Mouse (Mus musculus): ENCODE results near the gene Otulin.

The Otulin gene

DNA sequence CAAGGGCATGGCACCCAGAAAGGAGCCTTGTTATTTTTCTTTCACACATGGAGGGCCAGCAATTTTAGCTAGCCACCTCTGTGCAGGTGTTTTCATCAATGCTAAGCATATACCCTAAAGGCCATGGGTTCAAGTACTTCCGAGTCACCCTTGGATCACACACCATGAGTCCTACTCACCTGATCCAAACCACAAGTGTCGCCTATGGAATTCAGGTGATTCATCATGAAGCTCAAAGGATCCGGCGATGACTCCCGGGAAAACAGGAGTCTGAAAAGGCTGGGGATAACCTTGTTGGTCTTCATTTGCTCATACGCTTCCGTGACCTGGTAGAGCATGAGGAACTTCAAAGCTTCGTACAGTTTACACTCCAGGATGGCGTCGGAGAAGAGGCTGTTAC, 27.4 kb upstream of the Otulin start:
- DNase-seq (ENCODE audit: low read depth, low spot score), result no peak

DNA sequence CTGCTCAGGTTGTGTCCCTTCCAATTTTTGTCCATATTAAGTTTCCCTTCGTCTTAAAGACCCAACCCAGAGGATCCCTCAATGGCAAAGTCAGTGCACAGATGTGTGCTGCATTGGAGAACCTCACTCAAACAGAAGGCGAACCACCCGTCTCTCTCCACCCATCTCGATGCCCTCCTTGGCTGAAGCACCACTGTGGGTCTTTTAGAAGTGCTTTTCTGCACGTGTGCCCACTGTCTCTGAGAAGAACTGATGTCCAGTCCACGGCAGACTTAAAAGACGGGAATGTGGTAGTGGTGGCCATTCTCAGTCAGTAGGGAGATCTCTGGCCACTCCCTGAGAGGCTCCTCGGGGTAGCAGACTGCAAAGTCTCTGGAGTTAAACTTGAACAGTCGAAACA, 26.1 kb upstream of the Otulin start:
- no peak for DNase-seq (ENCODE audit: low read depth, low spot score)

DNA sequence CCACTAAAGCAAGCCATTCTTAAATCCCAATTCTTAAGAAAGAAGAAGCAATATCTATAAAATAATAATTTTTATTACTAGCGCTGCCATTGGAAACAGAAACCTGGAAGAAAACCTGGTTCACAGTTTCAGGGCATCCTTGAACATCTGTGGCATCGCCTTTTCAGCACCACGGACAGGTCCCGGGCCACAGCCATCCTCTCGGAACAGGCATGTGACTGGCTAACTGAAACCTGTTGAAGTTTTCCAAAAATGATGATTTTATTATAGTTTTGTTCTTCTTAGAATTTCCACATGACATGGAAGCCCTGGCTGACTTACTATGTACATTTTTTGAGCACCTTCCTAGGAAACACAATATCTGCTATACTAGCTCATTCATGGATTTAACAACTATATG, 24.5 kb upstream of the Otulin start:
- peak; percentile 44 for DNase-seq (ENCODE audit: low read depth, low spot score)

DNA sequence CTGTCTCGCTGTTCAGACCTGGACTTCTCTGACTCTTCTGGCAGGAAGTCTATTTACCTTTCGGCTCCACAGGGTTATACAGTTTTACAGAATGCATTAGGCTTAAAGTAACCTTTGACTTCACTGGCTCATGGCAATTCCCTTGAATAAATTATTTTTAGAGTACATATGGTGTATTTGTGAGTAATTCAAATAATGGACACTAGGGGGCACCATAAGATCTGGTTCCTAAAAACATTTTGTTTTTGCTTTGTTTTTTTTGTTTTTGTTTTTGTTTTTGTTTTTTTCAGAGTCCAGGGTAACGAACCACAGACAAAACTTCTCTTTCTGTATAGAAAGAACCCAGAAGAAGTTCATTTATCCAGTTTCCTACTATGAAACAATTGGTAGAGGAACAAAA, 17.2 kb upstream of the Otulin start:
- no peak for DNase-seq (ENCODE audit: low read depth, low spot score)

DNA sequence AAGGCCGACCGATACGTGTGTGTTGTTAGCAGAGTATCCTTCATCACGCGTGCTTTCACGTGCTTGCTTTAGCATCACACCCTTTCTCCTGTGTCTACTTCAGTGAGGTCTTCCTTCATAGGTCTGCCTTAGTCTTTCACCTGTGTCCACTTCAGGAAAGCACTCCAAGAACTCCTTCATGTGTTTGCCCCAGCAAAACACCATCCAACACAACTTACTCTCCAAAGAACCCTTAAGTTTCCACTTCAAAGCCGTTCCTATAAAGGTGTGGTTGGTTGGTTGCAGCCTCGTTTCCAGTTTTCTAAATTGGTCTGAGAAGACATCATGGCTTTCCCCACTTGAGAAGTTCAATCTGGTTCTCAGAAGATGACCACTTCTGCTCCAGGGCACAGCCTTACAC, 16.2 kb upstream of the Otulin start:
- no peak for DNase-seq (ENCODE audit: low read depth, low spot score)

DNA sequence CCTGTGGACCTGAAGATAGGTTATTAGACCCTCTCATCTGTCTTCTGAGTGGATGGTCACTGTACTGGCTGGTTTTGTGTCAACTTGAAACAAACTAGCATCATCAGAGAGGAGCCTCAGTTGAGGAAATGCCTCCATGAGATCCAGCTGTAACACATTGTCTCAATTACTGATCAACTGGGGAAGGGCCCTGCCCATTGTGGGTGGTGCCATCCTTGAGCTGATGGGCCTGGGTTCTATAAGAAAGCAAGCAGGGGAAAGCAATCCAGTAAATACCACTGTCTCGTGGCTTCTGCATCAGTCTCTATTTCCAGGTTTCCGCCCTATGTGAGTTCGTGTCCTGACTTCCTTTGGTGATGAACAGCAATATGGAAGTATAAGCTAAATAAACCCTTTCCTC, 14.8 kb upstream of the Otulin start:
- DNase-seq (ENCODE audit: low read depth, low spot score), result no peak

DNA sequence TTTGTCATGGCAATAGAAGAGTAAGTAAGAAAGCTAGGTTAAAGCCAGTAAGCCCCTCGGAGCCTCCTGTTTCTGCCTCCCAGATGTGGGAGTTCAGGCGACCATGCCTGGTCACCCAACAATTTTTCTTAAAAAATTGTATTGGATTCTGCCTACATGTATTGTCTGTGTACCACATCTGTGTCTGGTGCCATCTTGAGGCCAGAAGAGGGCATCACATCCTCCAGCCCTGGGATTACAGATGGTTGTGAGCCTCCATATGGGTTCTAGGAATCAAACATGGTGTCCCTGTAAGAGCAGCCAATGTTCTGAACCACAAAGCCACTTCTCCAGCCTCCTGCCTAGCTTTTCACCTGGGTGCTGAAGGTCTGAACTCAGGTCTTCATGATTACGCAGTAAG, 12.4 kb upstream of the Otulin start:
- DNase-seq (ENCODE audit: low read depth, low spot score), result no peak

DNA sequence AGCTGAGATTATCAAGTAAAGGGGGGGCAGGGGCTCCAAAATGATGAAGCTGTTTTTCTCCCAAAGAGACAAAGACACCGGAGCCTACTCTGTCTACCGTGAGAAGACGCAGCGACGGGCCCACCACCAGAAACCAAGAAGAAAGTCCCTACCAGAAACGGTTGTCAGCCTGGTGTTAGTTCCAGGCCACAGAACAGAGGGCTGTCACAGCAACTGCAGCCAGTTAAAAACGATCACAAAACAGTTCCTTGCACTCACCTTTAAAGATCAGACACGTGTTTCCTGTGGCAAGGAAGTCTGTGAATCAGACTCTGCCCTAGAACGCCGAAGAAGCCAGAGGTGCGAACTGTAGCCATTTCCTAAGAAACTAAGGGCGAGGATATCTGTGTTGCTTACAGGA, 10.7 kb upstream of the Otulin start:
- DNase-seq (ENCODE audit: low read depth, low spot score), result no peak

DNA sequence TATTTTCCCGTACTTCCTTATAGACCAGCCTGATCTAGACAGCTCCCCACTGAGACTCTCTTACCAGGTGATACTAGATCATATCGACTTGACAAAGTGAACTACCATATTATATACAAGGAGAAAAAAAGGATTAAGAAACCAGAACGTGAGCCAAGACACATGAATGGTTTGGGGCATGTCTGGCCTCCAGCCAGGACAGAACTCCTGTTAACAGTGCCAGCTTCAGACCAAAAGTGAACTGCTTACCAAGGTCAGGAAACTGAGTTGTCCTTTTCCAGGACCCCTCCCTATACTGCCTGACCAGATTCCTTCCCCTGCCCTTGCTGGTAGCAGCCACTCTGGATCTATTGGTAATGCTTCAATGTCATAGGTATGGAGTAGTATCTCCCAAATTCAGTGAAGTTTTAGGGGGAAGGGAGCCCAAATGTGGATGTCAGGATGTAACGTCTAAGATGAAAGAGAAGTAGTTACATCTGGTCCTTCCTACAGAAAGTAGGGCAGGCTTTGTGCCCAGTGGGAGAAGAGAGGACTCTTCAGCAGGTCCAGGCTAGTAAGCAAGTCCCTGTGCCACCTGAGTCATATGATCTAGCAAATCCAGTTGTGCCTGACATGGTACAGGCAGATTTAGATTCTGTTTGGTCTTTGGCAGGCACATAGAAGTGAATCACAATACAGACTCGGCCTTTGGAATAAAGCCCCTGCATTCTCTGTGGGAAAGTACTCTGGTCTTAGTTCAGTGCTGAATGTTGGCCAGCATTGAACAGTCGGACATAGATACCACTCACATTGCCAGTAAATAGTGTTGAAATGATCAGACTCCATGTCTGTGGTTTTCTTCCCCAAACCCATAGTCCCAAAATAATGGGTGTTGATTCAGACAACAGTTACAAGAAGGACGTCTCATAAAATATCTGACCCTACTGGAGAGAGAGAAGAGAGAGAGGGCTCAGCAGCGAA, 3.7 kb upstream of the Otulin start:
- no peak for DNase-seq (ENCODE audit: low read depth, low spot score)

DNA sequence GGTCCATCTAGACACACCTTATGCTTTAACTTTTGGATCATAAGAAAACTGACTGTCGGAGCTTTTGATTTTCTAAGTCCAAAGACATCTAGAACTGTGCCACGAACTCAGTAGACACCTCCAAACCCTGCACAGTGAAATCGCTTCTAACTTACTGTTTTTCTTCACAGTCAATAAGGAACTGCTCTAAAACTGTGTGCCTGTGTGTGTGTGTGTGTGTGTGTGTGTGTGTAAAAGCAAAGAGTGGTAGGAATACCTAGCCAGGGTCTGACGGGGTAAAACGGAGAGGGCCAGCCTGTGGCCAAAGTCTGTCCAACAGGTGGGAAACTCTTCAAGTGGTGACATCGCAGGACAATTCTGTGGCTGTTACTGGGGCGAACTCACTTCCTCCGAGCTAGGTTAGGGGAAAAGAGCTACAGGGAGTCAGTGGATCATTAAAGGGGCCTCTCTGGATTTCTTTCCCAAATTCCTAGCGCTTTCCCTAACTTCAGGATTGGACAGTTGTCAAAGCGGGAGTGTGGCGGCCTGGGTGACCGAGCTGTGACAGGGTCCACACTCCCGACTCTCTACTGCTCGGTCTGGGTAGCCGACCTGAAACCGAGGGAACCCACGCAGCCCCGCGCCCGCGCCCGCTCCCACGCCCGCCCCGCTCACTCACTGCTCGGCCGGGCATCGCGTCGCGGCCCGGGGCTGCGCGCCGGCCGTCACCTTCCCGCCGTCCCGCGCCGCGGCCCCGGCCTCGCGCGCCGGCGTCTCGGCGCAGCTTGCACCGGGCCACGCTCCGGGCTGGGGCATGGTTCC, 493 bp downstream of the Otulin start:
- DNase-seq (ENCODE audit: low read depth, low spot score), result no peak

DNA sequence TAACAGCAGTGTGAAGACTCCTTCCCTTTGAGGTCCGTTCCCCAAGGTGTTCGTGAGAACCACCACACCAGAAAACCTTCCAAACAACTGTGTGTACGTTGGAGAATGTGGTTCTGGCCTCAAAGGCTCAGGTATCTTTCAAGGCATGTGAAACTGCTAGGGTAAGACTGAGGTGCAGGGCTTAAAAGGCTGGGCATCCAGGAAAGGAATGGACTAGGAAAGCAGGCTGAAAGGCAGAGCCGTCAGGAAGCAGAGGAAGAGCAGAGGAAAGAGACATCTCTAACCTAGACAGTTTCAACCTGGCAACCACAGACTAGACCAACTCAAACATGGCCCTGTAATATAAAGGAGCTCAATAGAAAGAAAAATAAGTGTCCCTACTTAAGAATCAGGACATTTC, 1.4 kb downstream of the Otulin start:
- DNase-seq (ENCODE audit: low read depth, low spot score), result no peak

DNA sequence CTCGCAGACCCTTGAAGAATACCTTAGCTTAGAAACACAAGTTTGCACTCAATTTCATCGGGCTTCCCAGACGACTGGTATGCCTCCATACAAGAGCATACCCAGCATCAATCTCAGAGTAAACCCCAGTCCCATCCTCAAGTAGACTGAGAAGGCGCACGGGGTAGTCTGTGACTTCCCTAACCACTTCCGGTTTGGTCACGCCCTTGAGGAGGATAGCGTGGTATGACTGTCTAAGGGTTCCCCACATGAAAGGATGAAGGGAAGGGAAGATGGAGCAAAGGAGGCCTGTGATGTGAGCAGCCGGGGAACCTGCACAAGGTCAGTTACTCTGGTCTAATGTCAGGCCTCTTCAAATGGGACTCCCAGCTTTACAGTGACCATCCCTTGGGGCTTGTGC, 2.7 kb downstream of the Otulin start:
- no peak for DNase-seq (ENCODE audit: low read depth, low spot score)

DNA sequence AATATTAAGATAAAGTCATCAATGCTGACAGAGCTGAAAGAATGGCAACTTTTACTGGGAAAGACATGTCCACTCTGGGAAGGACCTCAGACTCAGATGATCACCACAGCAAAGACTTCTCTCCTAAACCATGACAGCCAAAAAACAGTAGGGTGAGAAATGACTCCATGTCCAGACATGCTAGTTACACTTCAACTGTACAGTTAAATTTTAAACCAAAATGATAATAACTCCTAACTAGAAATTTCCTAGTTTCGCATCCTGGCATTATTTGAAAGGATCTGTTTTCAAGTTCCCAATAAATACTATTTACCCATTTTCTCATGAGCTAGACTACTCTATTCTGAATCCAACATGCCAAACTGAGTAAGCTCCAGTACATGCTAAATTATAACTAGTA, 4.2 kb downstream of the Otulin start:
- no peak for DNase-seq (ENCODE audit: low read depth, low spot score)

DNA sequence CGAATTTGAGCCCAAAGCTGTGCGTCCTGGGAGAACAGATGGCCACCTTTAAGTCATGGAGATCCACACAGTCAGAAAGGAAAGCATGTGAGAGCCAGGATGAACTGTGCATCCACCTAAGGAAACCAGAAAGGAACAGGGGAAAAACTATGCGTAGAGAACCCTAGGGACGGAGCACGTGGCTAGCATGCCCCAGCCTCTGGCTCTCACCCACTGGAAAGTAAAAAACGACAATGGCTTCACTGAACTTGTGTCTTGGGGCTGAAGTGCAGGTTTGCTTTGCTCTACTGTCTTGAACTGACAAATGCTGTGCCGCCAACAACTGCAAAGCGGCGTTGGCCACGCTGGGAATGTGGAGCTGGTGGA, 4.6 kb downstream of the Otulin start:
- DNase-seq (ENCODE audit: low read depth, low spot score), result no peak

DNA sequence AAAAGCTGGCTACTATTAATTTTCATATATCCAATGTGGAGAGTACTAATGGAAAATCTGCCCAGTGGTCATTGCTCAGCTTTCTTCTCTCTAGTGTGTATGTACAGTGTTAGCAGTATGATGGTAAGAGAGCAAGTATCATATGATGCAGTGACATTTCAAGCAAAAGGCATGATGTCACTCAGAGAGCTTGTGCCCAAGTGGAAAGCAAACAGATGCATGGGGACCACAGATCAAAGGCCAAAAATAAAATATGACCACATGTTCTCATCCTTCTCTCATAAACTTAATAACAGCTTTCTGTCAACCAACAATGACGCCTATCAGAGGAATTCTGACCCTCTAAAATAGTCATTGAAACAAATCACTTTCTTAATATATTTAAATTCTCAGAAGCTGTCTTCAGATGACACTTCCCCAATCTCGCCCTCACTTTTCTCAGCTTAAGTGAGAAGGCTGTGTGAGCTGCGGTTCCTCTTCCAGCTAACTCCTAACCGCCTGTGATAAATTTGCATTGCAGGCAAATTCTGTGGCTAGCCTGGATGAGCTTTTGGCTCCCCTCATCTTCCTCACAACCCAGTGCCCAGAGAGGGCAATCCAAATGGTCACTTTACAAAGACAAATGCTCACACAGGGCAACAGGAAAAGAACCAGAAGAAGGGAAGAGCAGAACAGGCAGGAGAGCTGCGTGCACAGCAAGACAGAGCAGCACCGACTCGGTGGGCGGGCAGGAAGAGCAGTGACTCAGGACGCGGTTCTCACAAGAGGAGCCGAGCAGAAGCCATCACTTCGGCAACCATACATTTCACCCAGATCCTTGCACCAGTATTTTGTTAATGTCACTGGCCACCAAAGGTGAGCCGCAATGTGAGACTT, 5.2 kb downstream of the Otulin start:
- DNase-seq (ENCODE audit: low read depth, low spot score), result no peak

DNA sequence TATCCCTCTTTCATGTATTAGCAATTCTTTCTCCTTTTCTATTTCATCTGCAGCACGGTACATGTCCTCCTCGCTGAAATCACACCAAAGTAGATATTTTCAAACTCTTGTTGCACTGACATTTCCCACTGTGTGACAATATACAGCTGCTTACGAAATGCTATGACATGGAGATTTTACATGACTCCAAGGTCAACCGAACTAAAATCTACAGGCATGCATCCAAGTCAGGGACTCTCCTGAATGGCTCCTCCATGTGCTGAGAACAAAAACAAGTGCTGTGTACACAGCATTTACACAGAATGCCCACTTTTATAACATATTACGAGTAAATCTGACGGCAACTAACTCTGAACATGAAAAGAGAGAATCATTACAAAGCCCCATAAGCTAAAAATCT, 7.2 kb downstream of the Otulin start:
- DNase-seq (ENCODE audit: low read depth, low spot score), result no peak

DNA sequence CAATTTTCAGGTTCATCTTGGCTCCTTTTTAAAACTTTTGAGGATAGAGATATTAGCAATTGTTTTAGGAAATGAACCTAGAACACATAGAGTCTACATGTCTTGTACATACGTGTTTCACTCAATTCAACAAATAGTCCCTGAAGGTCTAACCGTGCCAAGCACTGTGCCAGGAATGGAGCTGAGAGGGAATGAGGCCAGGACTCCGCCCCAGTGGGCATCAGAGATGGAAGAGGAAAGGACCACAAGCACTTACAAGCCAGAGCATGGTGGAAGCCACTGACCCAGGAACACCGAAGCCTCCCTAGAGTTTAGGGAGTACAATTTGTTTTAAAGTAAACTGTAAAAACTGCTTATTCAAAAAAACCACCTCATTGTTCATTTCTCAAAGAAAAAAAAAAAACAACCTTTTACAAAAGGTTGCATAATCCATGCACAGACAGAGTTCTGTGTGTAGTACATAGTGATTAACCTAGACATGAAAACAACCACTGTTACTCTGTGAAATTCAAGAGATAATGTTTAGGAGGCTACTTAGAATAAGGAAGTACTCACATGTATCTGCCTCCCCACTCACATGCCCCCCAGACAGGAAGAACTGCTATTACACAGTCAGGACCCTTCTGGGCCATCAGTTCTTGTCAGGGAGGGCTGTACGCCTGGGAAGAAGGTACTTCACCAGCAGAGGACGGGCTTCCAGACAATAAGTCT, 9.9 kb downstream of the Otulin start:
- no peak for DNase-seq (ENCODE audit: low read depth, low spot score)

DNA sequence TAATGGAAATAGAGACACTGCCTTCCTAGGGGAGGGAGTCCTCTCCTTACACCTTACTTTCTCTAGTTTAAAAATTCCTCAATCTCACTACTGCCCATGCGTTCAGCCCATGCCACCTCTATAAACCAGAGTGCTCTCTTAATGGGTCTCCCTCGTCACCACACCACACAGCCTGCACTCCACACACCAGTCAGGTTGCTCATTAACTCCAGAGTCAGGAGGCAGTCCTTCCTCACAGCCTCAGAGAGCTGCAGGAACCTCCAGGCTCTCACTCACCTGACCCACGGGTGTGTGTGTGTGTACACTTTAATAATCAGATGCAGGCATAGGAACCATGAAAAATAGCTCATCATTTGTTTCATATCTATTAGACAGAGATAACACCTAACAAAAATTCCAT, 10.8 kb downstream of the Otulin start:
- no peak for DNase-seq (ENCODE audit: low read depth, low spot score)

DNA sequence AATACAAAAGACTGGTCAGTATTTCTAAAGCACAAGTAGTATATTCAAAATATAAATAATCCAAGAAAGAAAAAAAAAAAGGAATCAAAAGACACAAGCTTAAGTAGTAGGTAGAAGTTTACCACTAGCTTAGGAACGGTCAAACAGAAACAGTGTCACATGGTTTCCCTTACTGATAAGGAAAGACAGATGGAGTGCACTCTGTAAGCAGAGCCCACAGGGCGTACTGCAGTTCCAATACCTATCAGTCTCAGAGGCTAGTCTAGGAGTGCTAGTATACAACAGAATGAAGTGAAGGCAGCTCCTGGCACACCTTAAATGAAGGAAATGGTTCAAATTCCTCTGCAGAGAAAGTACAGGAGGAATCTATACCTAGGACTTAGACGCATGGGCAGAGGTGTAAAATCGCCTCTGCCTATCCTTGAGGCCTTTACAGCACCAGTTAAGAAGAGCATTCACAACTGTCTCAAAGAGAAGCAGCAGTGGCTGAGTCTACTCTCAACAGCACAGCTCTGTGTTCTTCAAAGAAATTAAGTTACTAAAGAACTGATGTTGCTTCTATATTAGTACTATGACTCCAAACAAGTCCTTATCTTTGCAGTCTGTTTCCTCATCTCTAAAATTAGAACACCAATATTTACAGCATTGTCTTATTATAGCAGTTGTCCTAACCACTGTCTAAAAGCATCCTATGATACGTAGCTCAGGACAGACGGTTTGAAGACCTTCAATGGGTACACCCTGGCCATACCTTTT, 11.5 kb downstream of the Otulin start:
- DNase-seq (ENCODE audit: low read depth, low spot score), result no peak

DNA sequence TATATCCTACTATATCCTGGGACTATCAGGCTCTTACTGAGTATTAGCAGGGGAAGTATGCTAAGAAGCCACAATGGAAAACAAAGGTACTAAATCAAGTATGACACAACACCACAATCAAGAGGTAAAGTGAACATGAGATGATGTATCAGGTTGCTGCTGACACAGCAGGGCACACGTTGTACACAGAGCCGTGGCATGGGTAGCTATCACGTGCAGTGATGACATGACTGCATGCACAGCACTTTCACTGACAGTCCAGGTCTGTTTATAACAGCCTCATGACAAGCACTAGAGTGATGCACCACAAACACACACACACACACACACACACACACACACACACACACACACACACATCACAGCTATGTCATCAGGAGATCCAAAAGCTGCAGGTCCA, 13.3 kb downstream of the Otulin start:
- DNase-seq (ENCODE audit: low read depth, low spot score), result no peak

DNA sequence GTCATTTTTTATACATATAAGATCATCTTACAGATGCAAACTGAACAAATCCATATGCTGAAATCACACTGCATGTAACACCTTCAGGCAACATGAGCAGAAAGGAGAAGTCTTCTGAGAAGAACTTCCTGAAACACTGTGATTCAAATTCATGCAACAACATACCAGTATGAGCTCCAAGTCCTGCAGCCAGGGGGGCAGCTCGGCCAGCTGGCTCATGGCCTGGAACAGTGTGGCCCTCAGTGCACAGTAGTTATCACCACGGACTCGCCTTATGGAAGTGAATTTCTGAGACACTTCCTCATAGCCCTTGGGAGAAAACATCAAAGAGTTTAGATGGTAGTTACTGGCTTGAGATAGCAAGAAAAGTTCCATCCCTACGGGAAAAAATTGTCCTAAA, 14.3 kb downstream of the Otulin start:
- DNase-seq (ENCODE audit: low read depth, low spot score), result no peak
